Mouse (Mus musculus) liver, adult 2 months (tissue): Measurements from ENCODE around the gene Llph. TPM values are rescaled to one million over a fixed set of nuclear protein-coding genes. Genes with fewer than 3 reads are reported as not detected.

Experiments used
- DNase-seq: peaks from one replicate; pipeline ENCODE4 v3.0.0-alpha.2; 2011; ENCODE audit warnings: low read depth, low spot score; ENCODE audit errors: extremely low read depth
- H3K27ac ChIP-seq: fragments of 200-500 bp; replicated peaks from 2 replicates; pipeline ENCODE4 v1.5.1; 2012; ENCODE audit warnings: low read depth, mild to moderate bottlenecking, control low read depth, inconsistent platforms, low read length; ENCODE audit not compliant: insufficient read depth
- H3K27me3 ChIP-seq: fragments of 200-500 bp; 2 replicates; pipeline ENCODE4 v1.6.1; 2012; ENCODE audit warnings: mild to moderate bottlenecking, moderate library complexity, low read length, inconsistent platforms; ENCODE audit not compliant: control insufficient read depth, insufficient read depth
- H3K36me3 ChIP-seq: fragments of 200-500 bp; 2 replicates; pipeline ENCODE4 v1.6.1; 2012; ENCODE audit warnings: low read length, inconsistent platforms; ENCODE audit not compliant: control insufficient read depth, insufficient read depth
- H3K4me1 ChIP-seq: fragments of 200-500 bp; 2 replicates; pipeline ENCODE4 v1.6.1; 2011; ENCODE audit warnings: low read length; ENCODE audit not compliant: control insufficient read depth, insufficient read depth
- H3K4me3 ChIP-seq: fragments of 200-500 bp; 2 replicates; pipeline ENCODE4 v1.5.1; 2011; ENCODE audit warnings: low read depth, mild to moderate bottlenecking, control low read depth, low read length, moderate library complexity; ENCODE audit not compliant: insufficient read depth
- H3K79me2 ChIP-seq: fragments of 200-500 bp; 2 replicates; pipeline ENCODE4 v1.6.1; 2012; ENCODE audit warnings: inconsistent platforms, mild to moderate bottlenecking, low read length, moderate library complexity; ENCODE audit not compliant: control insufficient read depth, insufficient read depth
- H3K9ac ChIP-seq: fragments of 200-500 bp; 2 replicates; pipeline ENCODE4 v1.6.1; 2012; ENCODE audit warnings: low read depth, mild to moderate bottlenecking, control low read depth, inconsistent platforms, low read length
- CTCF ChIP-seq: fragments of 200-500 bp; IDR thresholded peaks from 2 replicates; pipeline ENCODE4 v1.5.1; 2011; ENCODE audit warnings: low read depth, low read length, control low read depth
- POLR2A ChIP-seq: fragments of 200-500 bp; IDR thresholded peaks from 2 replicates; pipeline ENCODE4 v1.6.1; 2011; ENCODE audit warnings: low read length, control low read depth; ENCODE audit not compliant: insufficient read depth; ENCODE audit errors: extremely low read depth
- WGBS: fragments of 180-500 bp; shearing (Covaris S2); methylation state at CpG from one replicate; pipeline ENCODE4 v1.1.7; 2018; 5-methylcytosine and 5-hydroxymethylcytosine counted together
- polyA plus RNA-seq: library from polyadenylated mRNA; depleted of rRNA; stranded (reverse); fragments of >200 nt; gene quantifications from 2 replicates; pipeline ENCODE4 v1.2.3, GENCODE M21; 2012; rRNA removed
- total RNA-seq: library from RNA; depleted of rRNA; stranded (reverse); fragments of >200 nt; gene quantifications from 2 replicates; pipeline ENCODE4 v1.2.3, GENCODE M21; 2014; rRNA removed

Gene Llph
- total and polyA plus RNA-seq, 2 experiments: 4.9 to 15.2 TPM

- Histone ChIP-seq H3K27me3 (no peaks in the 10 kb centered on the region; the same call in 1 of the 2 replicates), H3K9ac (no peak overlapping the region), H3K79me2 (no peaks in the 10 kb centered on the region), H3K36me3 (no peaks in the 10 kb centered on the region), H3K27ac (no peak overlapping the region), H3K4me3 (no peak overlapping the region), H3K4me1 (no peaks in the 10 kb centered on the region; the same call in 1 of the 2 replicates)
- 91% methylated on average over 7 of the region's 7 CpGs for WGBS
- DNase-seq: no peak
- no peak for TF ChIP-seq CTCF
- no peak for TF ChIP-seq POLR2A
Observed at GRCm38 (mm10) chr10:120273335-120273734, 46.5 kb downstream of the Llph start.

DNA sequence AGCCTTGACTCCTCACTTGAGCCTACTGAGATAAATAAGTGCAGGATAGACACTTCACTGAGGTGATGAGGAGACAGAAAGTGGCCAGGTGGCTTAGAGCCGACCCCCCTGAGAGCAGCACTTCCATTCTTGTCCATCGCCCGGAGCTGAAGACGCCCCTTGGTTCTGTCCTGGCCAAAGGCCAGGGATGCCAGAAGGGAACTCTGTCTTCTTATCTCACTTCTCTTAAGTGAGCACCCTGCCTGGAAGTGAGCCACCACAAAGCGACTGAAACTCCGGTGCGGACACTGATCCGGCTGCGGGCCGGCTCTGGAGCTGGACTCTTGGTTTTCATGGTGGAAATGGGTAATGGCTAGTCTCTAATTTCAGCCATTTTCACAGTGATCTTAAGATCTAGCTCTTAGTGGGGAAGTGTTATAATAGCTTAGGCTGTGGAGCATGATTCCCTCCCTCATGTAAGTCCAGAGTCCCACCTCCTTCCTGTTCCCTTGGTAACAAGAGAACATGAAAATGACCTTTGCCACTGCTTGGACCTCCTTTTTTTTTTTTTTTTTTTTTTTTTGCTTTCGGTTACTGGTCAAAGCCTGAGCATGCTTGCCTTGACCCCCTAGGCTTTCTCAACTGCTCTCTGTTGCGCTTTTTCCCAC, 52.7 kb downstream of the Llph start:
- H3K79me2 ChIP-seq: no peaks in the 10 kb centered on the region
- H3K4me1 ChIP-seq: peaks cover 2% of the 10 kb centered on the region; the same call in 1 of the 2 replicates
- no peak overlapping the region for H3K9ac ChIP-seq
- no peak overlapping the region for H3K4me3 ChIP-seq
- H3K27ac ChIP-seq: no peak overlapping the region
- WGBS: 51% methylated on average over 12 of the region's 12 CpGs
- peak; percentile 5 for DNase-seq
- no peaks in the 10 kb centered on the region for H3K36me3 ChIP-seq
- H3K27me3 ChIP-seq: no peaks in the 10 kb centered on the region
- TF ChIP-seq POLR2A (no peak), CTCF (no peak)

GRCm38 (mm10) chr10:120280375-120280774, 53.5 kb downstream of the Llph start:
- TF ChIP-seq POLR2A (no peak), CTCF (no peak)
- no peak overlapping the region for H3K4me3 ChIP-seq
- no peak overlapping the region for H3K9ac ChIP-seq
- no peak for DNase-seq
- no peaks in the 10 kb centered on the region for H3K79me2 ChIP-seq
- H3K36me3 ChIP-seq: no peaks in the 10 kb centered on the region
- H3K4me1 ChIP-seq: peaks cover 2% of the 10 kb centered on the region; the same call in 1 of the 2 replicates
- WGBS: 65% methylated on average over 4 of the region's 4 CpGs
- no peaks in the 10 kb centered on the region for H3K27me3 ChIP-seq
- H3K27ac ChIP-seq: no peak overlapping the region

GRCm38 (mm10) chr10:120281700-120282099, 54.8 kb downstream of the Llph start:
- WGBS: 89% methylated on average over 5 of the region's 5 CpGs
- Histone ChIP-seq H3K36me3 (no peaks in the 10 kb centered on the region), H3K79me2 (no peaks in the 10 kb centered on the region), H3K27ac (no peak overlapping the region), H3K9ac (no peak overlapping the region), H3K4me1 (peaks cover 2% of the 10 kb centered on the region; the same call in 1 of the 2 replicates), H3K4me3 (no peak overlapping the region), H3K27me3 (no peaks in the 10 kb centered on the region)
- TF ChIP-seq CTCF (no peak), POLR2A (no peak)
- no peak for DNase-seq

Other genes with a start within 250 kb of the Llph start
- gene Helb, start 114.1 kb upstream of the Llph start, total RNA-seq: 5.2 and 7.7 TPM in 2 replicates
- gene Helb, start 114.1 kb upstream of the Llph start, polyA plus RNA-seq: 4.5 and 5.2 TPM in 2 replicates
- 97.6 and 115 TPM in 2 replicates for gene Tmbim4, start 25.5 kb upstream of the Llph start, total RNA-seq
- gene Tmbim4, start 25.5 kb upstream of the Llph start, polyA plus RNA-seq: 324 and 346 TPM in 2 replicates
- 0.60 and 1.1 TPM in 2 replicates for gene Irak3, start 24.9 kb upstream of the Llph start, total RNA-seq
- 0.32 and 0.49 TPM in 2 replicates for gene Irak3, start 24.9 kb upstream of the Llph start, polyA plus RNA-seq
- 0.07 TPM in 1 of 2 replicates, not detected in the other for gene Hmga2, start 249.4 kb downstream of the Llph start, total RNA-seq
- 0.05 TPM in 1 of 2 replicates, not detected in the other for gene Hmga2, start 249.4 kb downstream of the Llph start, polyA plus RNA-seq